Mouse (Mus musculus) myocyte (in vitro differentiated cells): ENCODE results near the gene Cpb2.

ENCODE experiments used
- CEBPB ChIP-seq: IDR thresholded peaks from 2 replicates; pipeline ENCODE4 v1.6.1; 2011; ENCODE audit warnings: mild to moderate bottlenecking, moderate library complexity; ENCODE audit not compliant: poor library complexity, insufficient read depth, severe bottlenecking
- E2F4 ChIP-seq: IDR thresholded peaks from one replicate; pipeline ENCODE4 v1.6.1; 2011; ENCODE audit warnings: mild to moderate bottlenecking, control low read depth, moderate library complexity; ENCODE audit not compliant: insufficient read depth
- MAX ChIP-seq: IDR thresholded peaks from one replicate; pipeline ENCODE4 v1.6.1; 2011; ENCODE audit warnings: low read depth, mild to moderate bottlenecking, control low read depth
- MYOD1 ChIP-seq, 3 experiments: IDR thresholded peaks; one replicate each; pipeline ENCODE4 v1.6.1; 2011; ENCODE audit warnings: control low read depth in 2 of 3, low read depth in 2 of 3, mild to moderate bottlenecking in 2 of 3, moderate library complexity in 1 of 3; ENCODE audit not compliant: insufficient read length in 2 of 3, control insufficient read depth in 1 of 3
- MYOG ChIP-seq, 3 experiments: IDR thresholded peaks; one replicate each; pipeline ENCODE4 v1.6.1; 2011; ENCODE audit warnings: control low read depth in 2 of 3, low read depth in 2 of 3, mild to moderate bottlenecking in 2 of 3; ENCODE audit not compliant: insufficient read length in 2 of 3, control insufficient read depth in 1 of 3, insufficient read depth in 1 of 3
- POLR2A ChIP-seq: IDR thresholded peaks from one replicate; pipeline ENCODE4 v1.6.1; 2011; ENCODE audit warnings: low read depth, mild to moderate bottlenecking, control low read depth, moderate library complexity; ENCODE audit not compliant: insufficient read length
- POLR2AphosphoS2 ChIP-seq: IDR thresholded peaks from one replicate; pipeline ENCODE4 v1.6.1; 2011; ENCODE audit warnings: low read depth, control low read depth; ENCODE audit not compliant: insufficient read length
- REST ChIP-seq: IDR thresholded peaks from one replicate; pipeline ENCODE4 v1.6.1; 2011; ENCODE audit warnings: mild to moderate bottlenecking, control low read depth, moderate library complexity; ENCODE audit not compliant: insufficient read depth, insufficient read length
- SRF ChIP-seq: IDR thresholded peaks from one replicate; pipeline ENCODE4 v1.6.1; 2011; ENCODE audit warnings: low read depth; ENCODE audit not compliant: control insufficient read depth, insufficient read length
- TCF12 ChIP-seq: IDR thresholded peaks from one replicate; pipeline ENCODE4 v1.6.1; 2011; ENCODE audit warnings: mild to moderate bottlenecking, control low read depth; ENCODE audit not compliant: poor library complexity, insufficient read depth, severe bottlenecking
- TCF3 ChIP-seq: IDR thresholded peaks from one replicate; pipeline ENCODE4 v1.6.1; 2011; ENCODE audit warnings: low read depth, control low read depth; ENCODE audit not compliant: insufficient read length
- USF1 ChIP-seq: IDR thresholded peaks from one replicate; pipeline ENCODE4 v1.6.1; 2011; ENCODE audit warnings: low read depth, mild to moderate bottlenecking, control low read depth, moderate library complexity

DNA sequence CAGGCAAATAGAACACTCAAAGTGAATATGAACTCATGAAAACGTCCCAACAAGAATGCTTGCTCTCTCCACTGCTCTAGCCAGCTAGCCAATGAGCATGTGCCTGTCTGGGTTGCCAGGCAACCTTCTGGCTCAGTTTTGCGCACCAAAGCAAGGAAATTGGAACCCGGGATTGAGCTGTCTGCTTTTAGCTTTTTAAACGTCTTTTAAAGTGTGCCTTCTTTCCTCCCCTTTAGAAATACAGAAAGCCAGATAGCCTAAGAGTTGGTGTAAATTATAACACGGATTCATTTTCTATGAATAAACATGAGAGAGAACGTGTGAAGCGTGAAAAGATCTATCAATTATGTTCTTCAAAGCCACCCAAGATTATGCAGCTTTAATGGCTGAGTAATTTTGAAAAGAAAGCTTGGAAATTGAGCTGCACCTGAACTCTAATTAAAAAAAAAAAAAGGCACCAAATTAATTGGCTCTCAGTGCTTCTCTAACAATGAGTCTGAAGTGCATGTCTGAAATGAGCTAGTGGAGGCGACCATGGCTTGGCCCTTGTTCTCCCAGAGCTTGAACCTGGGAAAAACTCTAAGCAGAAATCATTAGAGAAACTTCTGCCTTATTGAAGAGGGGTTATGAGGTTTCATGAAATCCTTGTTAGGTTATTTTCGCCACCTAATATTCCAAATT is 6.0 kb upstream of the Cpb2 start:
- TF ChIP-seq CEBPB (no peak), MYOD1 (IDR thresholded peaks at IDR 0.05; ENCODE audit: control insufficient read depth in 1 of 3, insufficient read length in 2 of 3, low read depth in 2 of 3) (no peak), E2F4 (no peak), USF1 (no peak), TCF3 (no peak), POLR2A (no peak), TCF12 (no peak), POLR2AphosphoS2 (no peak), MYOG (IDR thresholded peaks at IDR 0.05; ENCODE audit: control insufficient read depth in 1 of 3, insufficient read depth in 1 of 3, insufficient read length in 2 of 3, low read depth in 2 of 3) (no peak), MAX (no peak), SRF (no peak), REST (no peak)
